16 mouse cellular contexts compared by ENCODE assay signal in the genomic region with DNA sequence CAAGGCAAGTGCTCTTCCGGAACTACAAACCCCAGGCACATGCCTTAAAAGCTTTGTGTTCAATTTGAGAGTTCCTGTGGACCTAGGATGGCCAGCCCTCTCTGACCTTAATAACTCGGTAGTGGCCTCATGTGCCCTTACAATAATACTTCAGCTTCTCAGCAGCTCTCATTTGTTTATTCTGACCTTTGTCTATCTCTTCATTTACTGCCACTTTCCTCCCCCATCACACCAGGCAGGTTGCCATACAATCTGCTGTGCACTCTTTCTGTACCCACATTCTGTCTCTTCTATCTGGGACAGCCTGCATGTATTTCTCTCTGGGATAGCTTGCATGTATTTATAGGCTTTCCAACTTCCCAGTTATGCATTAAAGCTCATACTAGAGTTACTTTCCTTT. TPM values are rescaled to one million over a fixed set of nuclear protein-coding genes. Genes with fewer than 3 reads are reported as not detected.
DNase-seq lines count a peak whose midpoint lies in the region; ATAC-seq and TF ChIP-seq lines count a peak whose summit lies in the region.
"Had no signal": no experiment of that assay in that cellular context is flagged by ENCODE, and none has a peak within 500 bp of the region (broad histone marks: within the 10 kb centered on the region; RNA-seq: fewer than 3 reads in every experiment).

No protein-coding gene starts in this region.

- no peak overlapping the region for H3K4me2 ChIP-seq in intestine, embryonic 15.5 days (replicated peaks)
- H3K4me2 ChIP-seq: limb, embryonic 15.5 days; lung, embryonic 14.5 days; neural tube, embryonic 15.5 days had no signal

- peak; percentile 35 to 51 for DNase-seq in cerebellum, adult 2 months
- no peak for DNase-seq in cerebellum, adult 11 months
- no peak for DNase-seq in left cerebral cortex, adult 2 months (ENCODE audit: extremely low spot score in 1 of 2, low spot score in 2 of 2)
- DNase-seq in left cerebral cortex, adult 11 months (ENCODE audit: low spot score): no peak
- peak; percentile 29 for DNase-seq in layer of hippocampus, adult 9-10 months (ENCODE audit: low spot score)
- no peak for DNase-seq in midbrain, embryonic 10.5 days (ENCODE audit: low spot score)
- no peak for DNase-seq in spleen, postnatal 10 days (ENCODE audit: low spot score in 2 of 2)
- DNase-seq: adrenal gland, adult 8-10 months; lung, embryonic 14.5 days; thymus, postnatal 14 days had no signal

- peaks cover 16% of the 10 kb centered on the region; the same call in 1 of the 2 replicates for H3K4me1 ChIP-seq in cerebellum, adult 2 months (ENCODE audit: control insufficient read depth, insufficient read depth, low read length)
- H3K4me1 ChIP-seq in midbrain, embryonic 10.5 days: no peaks in the 10 kb centered on the region
- peaks cover 8% of the 10 kb centered on the region for H3K4me1 ChIP-seq in intestine, embryonic 15.5 days (replicated peaks)
- H3K4me1 ChIP-seq: embryonic facial prominence, embryonic 10.5 days; neural tube, embryonic 15.5 days had no signal

- ATAC-seq in intestine, embryonic 15.5 days: no peak

- H3K9ac ChIP-seq in intestine, embryonic 15.5 days: no peak overlapping the region
- H3K9ac ChIP-seq: limb, embryonic 15.5 days; lung, embryonic 14.5 days; neural tube, embryonic 15.5 days had no signal

- H3K27ac ChIP-seq in cerebellum, adult 2 months (ENCODE audit: insufficient read depth, low read length): peak overlapping the region; percentile 50; the same call in 1 of the 2 replicates
- peak overlapping the region; percentile 57; the same call in 1 of the 2 replicates for H3K27ac ChIP-seq in left cerebral cortex, adult 2 months
- no peak overlapping the region for H3K27ac ChIP-seq in midbrain, embryonic 10.5 days (replicated peaks)
- no peak overlapping the region for H3K27ac ChIP-seq in intestine, embryonic 15.5 days
- H3K27ac ChIP-seq: embryonic facial prominence, embryonic 10.5 days; kidney, postnatal 0 days; limb, embryonic 15.5 days; neural tube, embryonic 15.5 days had no signal

- H3K4me3 ChIP-seq in cerebellum, adult 2 months (replicated peaks; ENCODE audit: insufficient read depth, low read depth, low read length): no peak overlapping the region
- no peak overlapping the region for H3K4me3 ChIP-seq in left cerebral cortex, adult 2 months
- H3K4me3 ChIP-seq in midbrain, embryonic 10.5 days: no peak overlapping the region
- H3K4me3 ChIP-seq in intestine, embryonic 15.5 days (replicated peaks): no peak overlapping the region
- H3K4me3 ChIP-seq: embryonic facial prominence, embryonic 10.5 days; limb, embryonic 15.5 days; megakaryocyte, embryonic 14.5 days; neural tube, embryonic 15.5 days had no signal

- TF ChIP-seq POLR2A in cerebellum, adult 2 months (IDR thresholded peaks at IDR 0.05; ENCODE audit: borderline replicate concordance, insufficient read depth, low read length): no peak

- no peaks in the 10 kb centered on the region for H3K27me3 ChIP-seq in cerebellum, adult 2 months (ENCODE audit: control insufficient read depth, insufficient read depth, low read length)
- H3K27me3 ChIP-seq in midbrain, embryonic 10.5 days (ENCODE audit: low read depth, poor library complexity, severe bottlenecking): no peaks in the 10 kb centered on the region
- H3K27me3 ChIP-seq in intestine, embryonic 15.5 days (replicated peaks): no peaks in the 10 kb centered on the region
- H3K27me3 ChIP-seq: limb, embryonic 15.5 days; megakaryocyte, embryonic 14.5 days; neural tube, embryonic 15.5 days had no signal

- H3K36me3 ChIP-seq in midbrain, embryonic 10.5 days: no peaks in the 10 kb centered on the region
- no peaks in the 10 kb centered on the region for H3K36me3 ChIP-seq in intestine, embryonic 15.5 days
- H3K36me3 ChIP-seq: embryonic facial prominence, embryonic 10.5 days; limb, embryonic 15.5 days; neural tube, embryonic 15.5 days had no signal

- 26% methylated on average over 2 of the region's 2 CpGs for WGBS in cerebellum, adult 2 months
- WGBS in midbrain, embryonic 10.5 days: 76% methylated on average over 2 of the region's 2 CpGs
- 73% methylated on average over 2 of the region's 2 CpGs for WGBS in intestine, embryonic 15.5 days

- H3K9me3 ChIP-seq in midbrain, embryonic 10.5 days (replicated peaks): no peaks in the 10 kb centered on the region
- H3K9me3 ChIP-seq in intestine, embryonic 15.5 days: no peaks in the 10 kb centered on the region
- H3K9me3 ChIP-seq: embryonic facial prominence, embryonic 10.5 days; limb, embryonic 15.5 days; megakaryocyte, embryonic 14.5 days; neural tube, embryonic 15.5 days had no signal

- intact Hi-C loops in left cerebral cortex, adult 2 months (cut with DNase I): no loop called here

- TF ChIP-seq CTCF in cerebellum, adult 2 months (IDR thresholded peaks at IDR 0.05; ENCODE audit: borderline replicate concordance, insufficient read depth, low read depth, low read length): no peak
- no peak for TF ChIP-seq CTCF in left cerebral cortex, adult 2 months (IDR thresholded peaks at IDR 0.05)

RNA-seq across cellular contexts. Expression of a gene that starts 10.5 kb away (rescaled TPM):
- polyA plus RNA-seq in cerebellum, adult 2 months (2012; rRNA removed): 35.3 and 37.4 TPM in 2 replicates
- 10 to 100 TPM; 44.5 to 48.6 TPM for total RNA-seq in left cerebral cortex, adult 2 months (2021)
- 5.5 and 7.4 TPM in 2 replicates for polyA plus RNA-seq in midbrain, embryonic 10.5 days (2016; fragmentation: Nextera tagmentation; extraction: Ambion mirVana)
- 10.5 and 12.6 TPM in 2 replicates for polyA plus RNA-seq in intestine, embryonic 15.5 days (2015; fragmentation: Nextera tagmentation; extraction: Ambion mirVana)

RNA-seq across cellular contexts. Expression of a gene that starts 10.6 kb away (rescaled TPM):
- 14.2 and 16.4 TPM in 2 replicates for polyA plus RNA-seq in cerebellum, adult 2 months (2012; rRNA removed)
- total RNA-seq in left cerebral cortex, adult 2 months (2021): 10 to 100 TPM; 15.2 to 18.0 TPM
- polyA plus RNA-seq in midbrain, embryonic 10.5 days (2016; fragmentation: Nextera tagmentation; extraction: Ambion mirVana): 5.1 and 5.2 TPM in 2 replicates
- 4.1 and 4.8 TPM in 2 replicates for polyA plus RNA-seq in intestine, embryonic 15.5 days (2015; fragmentation: Nextera tagmentation; extraction: Ambion mirVana)

Comparison
In these comparisons a context has a peak if more than half of its experiments do, and no peak if none do; other contexts are left out.
1. DNase-seq: peak in cerebellum, adult 2 months (2 of 2) and layer of hippocampus, adult 9-10 months (single experiment); none in cerebellum, adult 11 months (single experiment), left cerebral cortex, adult 2 months (0 of 2), left cerebral cortex, adult 11 months (single experiment), midbrain, embryonic 10.5 days (single experiment) and spleen, postnatal 10 days (0 of 2).
2. H3K27ac ChIP-seq: peak in cerebellum, adult 2 months (single experiment) and left cerebral cortex, adult 2 months (single experiment); none in midbrain, embryonic 10.5 days (single experiment) and intestine, embryonic 15.5 days (single experiment).